Mouse (Mus musculus) megakaryocyte, adult 5-6 weeks (primary cell): Measurements from ENCODE around the gene Ppfia2. TPM values are rescaled to one million over a fixed set of nuclear protein-coding genes. Genes with fewer than 3 reads are reported as not detected.

Experiments used
- ATAC-seq: 2 replicates; pipeline ENCODE4 v1.8.0; 2016; ENCODE audit warnings: mild to moderate bottlenecking, inconsistent platforms; ENCODE audit not compliant: poor library complexity, severe bottlenecking
- total RNA-seq, 2 experiments: library from RNA; stranded (forward) in 1 of 2; stranded (reverse) in 1 of 2; fragments of 153-499, 151-499 nt in 1 of 2; fragments of 221-1000, 200-1000 nt in 1 of 2; gene quantifications; 2 replicates each; pipeline versions ENCODE4 v1.2.3 to v1.2.4; 2015 to 2017

Ppfia2 gene
- total RNA-seq, 2 experiments from 2014 or later = 0.07 TPM; not detected in 1

DNA sequence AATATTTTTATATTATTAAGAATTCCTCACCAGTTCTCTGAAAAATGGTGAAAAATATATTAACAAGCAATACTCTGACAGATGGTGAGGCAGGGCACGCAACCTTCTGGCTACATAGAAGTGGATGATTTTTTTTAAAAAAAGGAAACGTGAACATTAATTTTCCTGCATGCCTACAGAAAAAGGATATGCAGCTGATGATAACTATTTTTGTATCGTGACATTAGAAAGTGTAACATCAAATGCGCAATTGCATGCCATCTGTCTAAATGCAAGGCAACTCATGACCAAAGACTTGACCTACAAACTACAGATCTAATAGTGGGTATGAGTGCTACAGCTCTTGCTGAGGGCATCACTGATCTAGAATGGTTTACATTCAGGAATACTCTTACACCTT is 182.1 kb downstream of the Ppfia2 start:
- no peak for ATAC-seq

GRCm38 (mm10) chr10:106665221-106665620 is 195.1 kb downstream of the Ppfia2 start:
- ATAC-seq = no peak

DNA sequence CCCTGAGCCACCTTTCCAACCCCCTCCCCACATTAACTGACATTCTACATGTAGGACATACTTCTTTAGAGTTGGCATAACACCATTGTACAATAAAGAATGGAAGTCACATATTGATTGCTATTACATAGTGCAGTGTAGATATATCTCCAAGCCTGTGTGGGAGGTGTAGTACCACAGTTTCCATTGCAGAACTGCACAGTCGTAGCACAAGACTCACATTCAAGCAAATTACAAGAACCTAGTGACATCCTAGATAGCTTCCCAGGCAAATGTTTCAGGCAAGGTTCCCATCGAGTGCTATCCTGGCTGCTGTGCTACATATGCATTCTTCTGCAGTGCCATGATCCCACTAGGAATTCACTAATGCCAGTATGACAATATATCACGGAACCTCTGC is 200.0 kb downstream of the Ppfia2 start:
- no peak for ATAC-seq

- no peak for ATAC-seq
Measured at GRCm38 (mm10) chr10:106681395-106681794, 211.3 kb downstream of the Ppfia2 start.

- no peak for ATAC-seq
Measured at GRCm38 (mm10) chr10:106685519-106685918, 215.4 kb downstream of the Ppfia2 start.

GRCm38 (mm10) chr10:106719936-106720335 is 249.8 kb downstream of the Ppfia2 start:
- ATAC-seq = no peak

GRCm38 (mm10) chr10:106732265-106732664 is 262.1 kb downstream of the Ppfia2 start:
- no peak for ATAC-seq

- ATAC-seq = no peak
Measured at GRCm38 (mm10) chr10:106736230-106737063, 266.3 kb downstream of the Ppfia2 start.

GRCm38 (mm10) chr10:106738190-106738589 is 268.1 kb downstream of the Ppfia2 start:
- no peak for ATAC-seq

GRCm38 (mm10) chr10:106744966-106745365 is 274.8 kb downstream of the Ppfia2 start:
- no peak for ATAC-seq

DNA sequence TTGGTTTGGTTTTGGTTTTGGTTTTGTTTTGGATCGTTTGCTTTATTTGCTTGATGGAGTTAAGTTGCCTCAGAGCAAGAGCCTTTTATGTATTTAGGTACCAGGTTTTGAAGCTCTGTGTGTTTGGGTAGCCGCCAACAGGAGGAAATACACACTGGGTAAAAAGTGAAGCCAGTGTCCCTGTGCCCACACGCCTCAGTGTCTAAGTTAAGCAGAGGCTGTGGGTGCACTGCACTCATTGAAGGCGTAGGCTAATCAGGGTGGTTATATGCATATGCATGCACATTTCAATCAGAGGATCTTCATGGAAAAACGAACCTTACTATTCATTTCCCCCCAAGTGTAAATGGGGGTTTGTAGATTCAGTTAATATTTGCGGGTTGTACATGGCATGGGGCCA is 290.9 kb downstream of the Ppfia2 start:
- no peak for ATAC-seq

DNA sequence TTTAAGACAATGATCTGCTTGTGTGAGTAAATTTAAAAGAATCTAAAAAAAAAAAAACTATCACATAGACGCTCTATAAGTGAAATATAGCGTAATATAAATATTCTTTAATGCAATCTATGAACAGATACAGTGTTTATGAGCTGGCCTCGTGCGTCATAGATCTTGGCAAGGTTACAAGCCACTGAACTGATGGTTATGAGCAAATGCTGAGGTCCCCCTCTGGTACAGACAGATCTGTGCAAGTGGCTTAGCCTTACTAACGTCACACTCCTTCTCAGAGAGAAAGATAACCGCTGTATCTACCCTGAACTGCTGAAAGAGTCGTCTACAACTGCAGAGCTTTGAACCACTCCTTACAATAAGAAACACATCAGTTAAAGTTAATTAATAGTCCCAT is 293.6 kb downstream of the Ppfia2 start:
- ATAC-seq = no peak

DNA sequence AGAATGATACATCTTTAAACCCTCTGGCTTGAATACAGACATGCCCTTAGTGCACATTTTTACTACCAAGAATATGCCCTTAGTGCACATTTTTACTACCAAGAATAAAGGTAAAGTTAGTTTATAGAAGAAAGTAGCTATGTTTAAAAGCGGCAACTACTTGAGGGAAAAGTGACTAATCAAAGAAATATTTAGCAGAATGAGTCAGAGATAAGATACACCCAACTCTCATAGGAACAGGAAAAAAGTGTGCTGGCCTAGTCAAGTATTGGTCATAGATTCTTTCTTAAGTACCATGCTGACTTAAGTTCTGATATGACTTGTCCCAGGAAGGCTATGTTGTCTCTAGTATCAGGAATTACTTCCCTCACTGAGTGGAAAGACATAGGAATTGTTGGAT is 305.4 kb downstream of the Ppfia2 start:
- ATAC-seq = no peak

- no peak for ATAC-seq
Measured at GRCm38 (mm10) chr10:106815447-106815846, 345.3 kb downstream of the Ppfia2 start.

- no peak for ATAC-seq
Measured at GRCm38 (mm10) chr10:106818381-106818780, 348.2 kb downstream of the Ppfia2 start.

- ATAC-seq = no peak
Measured at GRCm38 (mm10) chr10:106824215-106824614, 354.1 kb downstream of the Ppfia2 start.

DNA sequence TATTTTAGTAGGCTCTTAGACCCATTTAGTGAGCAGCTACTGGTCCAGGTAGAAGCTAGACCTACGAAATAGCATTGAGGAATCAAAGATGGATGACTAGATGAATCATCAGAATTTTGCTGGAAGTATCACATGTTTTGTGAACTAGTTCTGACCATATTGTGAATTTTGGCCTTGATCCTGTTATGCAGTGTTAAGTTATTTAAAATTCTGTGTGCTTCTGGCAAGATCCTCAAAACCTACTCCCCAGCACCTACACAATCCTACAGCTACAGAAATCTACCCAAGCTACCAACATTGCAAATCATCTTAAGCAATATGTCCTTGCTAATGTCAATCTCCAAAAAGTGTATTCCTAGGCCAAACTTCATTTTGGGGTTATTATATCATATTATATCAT is 368.3 kb downstream of the Ppfia2 start:
- ATAC-seq = no peak

GRCm38 (mm10) chr10:106858106-106858505 is 388.0 kb downstream of the Ppfia2 start:
- no peak for ATAC-seq

DNA sequence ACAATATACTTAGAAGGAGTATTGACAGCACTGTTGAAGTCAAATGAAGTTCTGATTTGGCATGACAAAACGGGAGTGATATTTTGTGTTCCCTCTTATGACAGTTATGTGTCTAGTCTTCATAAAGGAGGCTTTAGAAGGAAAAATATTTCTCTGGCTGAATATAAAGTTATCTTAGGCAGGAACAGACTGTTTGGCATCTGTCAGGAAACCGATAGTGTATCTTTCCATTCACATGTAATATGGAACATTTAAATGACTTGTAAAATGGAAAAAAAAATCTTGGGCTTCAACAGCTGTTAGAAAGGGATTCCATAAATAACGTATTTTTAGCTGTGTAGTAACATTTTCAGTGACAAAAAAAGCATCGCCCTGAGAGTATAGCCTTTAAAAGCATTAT is 400.1 kb downstream of the Ppfia2 start:
- ATAC-seq = no peak

DNA sequence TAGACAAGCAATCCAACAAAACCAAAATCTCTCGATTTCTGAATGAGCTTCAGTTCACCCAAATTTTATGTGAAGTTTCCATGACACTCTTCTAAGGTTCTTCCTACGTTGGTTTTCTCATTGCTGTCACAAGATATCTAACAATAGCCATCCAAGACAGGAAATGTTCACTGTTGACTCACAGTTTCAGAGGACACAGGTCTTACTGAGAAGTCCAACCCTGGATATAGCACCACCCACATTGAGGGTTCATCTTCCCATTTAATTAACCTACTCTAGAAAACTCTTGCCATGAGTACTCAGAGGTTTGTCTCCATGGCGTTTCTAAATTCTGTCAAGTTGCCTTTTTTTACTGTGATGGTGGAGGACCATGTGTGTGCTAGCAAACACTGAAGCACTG is 401.7 kb downstream of the Ppfia2 start:
- no peak for ATAC-seq

- ATAC-seq = no peak
Measured at GRCm38 (mm10) chr10:106872714-106873113, 402.6 kb downstream of the Ppfia2 start.

DNA sequence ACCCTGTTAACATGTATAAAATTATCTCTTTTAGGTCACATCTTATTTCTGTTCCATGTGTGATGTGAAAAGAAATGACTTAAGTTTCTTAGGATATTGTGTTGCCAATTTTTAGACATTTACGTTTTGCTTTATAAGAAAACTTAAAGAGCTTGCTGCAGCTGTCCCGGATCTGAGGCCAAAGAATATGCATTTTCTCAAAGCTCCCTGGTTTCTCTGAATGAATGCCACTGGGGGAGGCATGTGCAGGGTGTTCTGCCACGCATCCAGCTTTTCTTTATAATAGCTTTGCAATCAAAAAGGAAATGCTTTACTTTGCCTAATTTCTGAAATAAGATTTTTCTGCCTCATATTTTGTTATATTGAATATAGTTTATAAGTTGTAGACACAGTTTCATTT is 411.2 kb downstream of the Ppfia2 start:
- no peak for ATAC-seq

- ATAC-seq = no peak
Measured at GRCm38 (mm10) chr10:106896351-106896750, 426.2 kb downstream of the Ppfia2 start.
